ENCODE assay signal across 8 mouse cellular contexts in the genomic region with DNA sequence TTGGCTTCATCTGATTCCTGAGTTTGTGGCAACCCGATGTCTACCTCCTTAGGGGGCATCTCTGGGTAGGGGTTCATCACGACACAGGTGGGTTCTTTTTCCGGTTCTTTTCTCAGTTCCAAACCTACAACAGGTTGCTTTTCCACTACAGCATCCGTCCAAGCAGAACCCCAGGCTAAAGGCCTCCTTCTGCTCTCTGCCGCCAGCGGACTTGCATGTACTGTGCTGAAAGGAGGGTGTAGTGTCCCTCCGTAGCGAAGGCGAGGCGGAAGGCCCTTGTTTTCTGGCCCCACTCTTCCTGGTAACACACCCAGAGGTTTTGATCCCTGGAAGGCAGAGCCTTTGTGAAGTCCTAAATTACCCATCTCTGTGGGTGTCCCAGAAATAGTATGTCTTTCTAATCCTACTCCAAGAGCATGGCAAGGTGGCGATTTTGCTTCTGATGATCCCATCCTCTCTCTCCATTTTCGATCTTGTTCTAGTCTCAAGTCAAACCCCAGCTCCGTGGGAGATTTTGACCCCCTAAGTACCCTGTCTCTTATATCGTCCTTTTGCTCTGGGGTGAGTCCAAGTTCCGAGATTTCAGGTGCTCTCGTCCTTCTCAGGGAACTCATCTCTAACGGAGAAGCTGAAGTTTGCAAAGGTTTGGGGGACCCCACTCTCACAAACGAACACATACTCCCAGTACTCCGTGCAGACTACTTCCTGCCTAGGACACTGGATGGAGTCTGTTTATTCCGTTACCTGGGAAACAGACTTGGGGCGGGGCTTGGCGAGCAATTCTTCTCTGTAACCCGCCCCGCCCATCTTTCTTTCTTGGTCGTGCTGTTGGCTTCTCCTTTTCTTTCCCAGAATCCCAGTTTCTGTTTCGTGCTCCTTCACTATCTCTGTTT. TPM values are rescaled to one million over a fixed set of nuclear protein-coding genes. Genes with fewer than 3 reads are reported as not detected.
DNase-seq lines count a peak whose midpoint lies in the region; ATAC-seq lines count a peak whose summit lies in the region.

Efhb (minus strand) TSS at position 719 of the 893 bp plus-strand sequence.

- H3K36me3 ChIP-seq in megakaryocyte, embryonic 14.5 days (replicated peaks; ENCODE audit: low read length) = no peaks in the 10 kb centered on the region

- intact Hi-C loops in left cerebral cortex, postnatal 10 days (cut with DNase I) = no loop called here

- H3K4me3 ChIP-seq in megakaryocyte, embryonic 14.5 days (replicated peaks) = peak within 1 kb of the TSS; percentile 89

- peaks cover 14% of the 10 kb centered on the region for H3K4me1 ChIP-seq in megakaryocyte, embryonic 14.5 days

- peak; percentile 95 for ATAC-seq in inflammation-experienced regulatory T-cells, adult 6 months

- DNase-seq in adipocyte (ENCODE audit: low spot score) = peak; percentile 73
- peak; percentile 84 for DNase-seq in embryo, embryonic 10 days (ENCODE audit: low spot score)
- DNase-seq in gastrocnemius, postnatal 25 days = peak; percentile 84
- peak; percentile 21 to 92 for DNase-seq in left cerebral cortex, postnatal 10 days (ENCODE audit: extremely low spot score in 1 of 2, low spot score in 2 of 2)
- peak; percentile 69 to 73 for DNase-seq in right cerebral cortex, adult 2 months (ENCODE audit: low spot score in 2 of 2)
- DNase-seq in urinary bladder, postnatal 25 days (ENCODE audit: low spot score) = peak; percentile 89

- H3K27me3 ChIP-seq in megakaryocyte, embryonic 14.5 days (replicated peaks) = peaks cover 2% of the 10 kb centered on the region

- H3K9me3 ChIP-seq in megakaryocyte, embryonic 14.5 days = peaks cover 9% of the 10 kb centered on the region

RNA-seq across cellular contexts. Expression of gene Efhb, which starts in this region (rescaled TPM):
- under 1 TPM; 0.13 to 0.19 TPM for total RNA-seq in gastrocnemius, postnatal 25 days (2021)
- polyA plus RNA-seq in inflammation-experienced regulatory T-cells, adult 6 months (2017; shearing (Covaris generic)) = under 1 TPM in 1 of 3 experiments, not detected in 2; 0.15 TPM
- under 1 TPM; 0.24 to 0.45 TPM for total RNA-seq in left cerebral cortex, postnatal 10 days (2021)
- not detected in 2 replicates for polyA plus RNA-seq in megakaryocyte, embryonic 14.5 days (2012; ENCODE audit: insufficient read depth, low replicate concordance)

Comparison
In these comparisons a context has a peak if more than half of its experiments do, and no peak if none do; other contexts are left out.
1. Peak in every context shown above with its lines: DNase-seq, ATAC-seq and H3K4me3 ChIP-seq.
2. Peak in DNase-seq in gastrocnemius, postnatal 25 days; RNA of the gene not detected or under 1 TPM.
3. Peak in ATAC-seq in inflammation-experienced regulatory T-cells, adult 6 months; RNA of the gene not detected or under 1 TPM.
4. Peak in DNase-seq in left cerebral cortex, postnatal 10 days; RNA of the gene not detected or under 1 TPM.